Mouse (Mus musculus): ENCODE data around the gene Cacna2d2.
A peak's percentile ranks its signal among the peaks of the same experiment; 100 is the strongest.

The Cacna2d2 gene

DNA sequence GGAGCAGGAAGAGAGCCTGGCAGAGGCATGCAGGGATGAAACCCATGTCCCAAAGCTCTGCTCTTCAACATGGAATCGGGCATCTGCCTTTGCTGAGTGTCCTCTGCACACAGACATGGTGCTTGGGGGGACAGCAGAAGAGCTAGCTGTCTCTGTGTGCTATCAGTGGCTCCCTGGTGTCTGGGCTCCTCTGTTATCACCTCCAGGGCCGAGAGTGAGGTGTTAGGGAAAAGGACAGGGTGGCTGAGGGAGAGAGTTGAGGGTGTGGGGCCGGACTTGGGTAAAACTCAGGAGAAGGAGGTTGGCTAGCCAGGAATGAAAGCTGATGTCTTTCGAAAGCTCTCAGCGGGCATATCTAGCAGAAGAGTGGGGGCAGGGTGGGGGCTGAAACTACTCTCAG lies 63.5 kb downstream of the Cacna2d2 start:
- no peak for DNase-seq (ENCODE audit: low spot score)

DNA sequence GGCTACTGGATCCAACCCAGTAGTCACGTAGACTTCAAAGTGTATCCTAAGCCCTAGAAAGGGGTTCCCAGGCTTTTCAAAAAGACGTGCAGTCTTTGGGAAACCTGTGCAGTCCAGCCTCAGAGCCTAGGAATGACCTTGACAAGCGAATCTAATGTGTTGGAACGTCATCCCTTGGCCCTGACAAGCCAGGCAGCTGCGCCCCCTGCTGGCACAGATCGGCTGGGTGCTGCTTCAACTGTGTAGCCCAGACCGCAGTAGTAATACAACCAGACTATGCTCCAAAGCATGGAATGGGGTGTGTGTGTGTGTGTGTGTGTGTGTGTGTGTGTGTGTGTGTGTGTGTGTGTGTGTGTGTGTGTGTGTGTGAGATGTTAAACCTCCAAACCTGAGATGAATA lies 64.1 kb downstream of the Cacna2d2 start:
- DNase-seq (ENCODE audit: low spot score) = peak; percentile 52

DNA sequence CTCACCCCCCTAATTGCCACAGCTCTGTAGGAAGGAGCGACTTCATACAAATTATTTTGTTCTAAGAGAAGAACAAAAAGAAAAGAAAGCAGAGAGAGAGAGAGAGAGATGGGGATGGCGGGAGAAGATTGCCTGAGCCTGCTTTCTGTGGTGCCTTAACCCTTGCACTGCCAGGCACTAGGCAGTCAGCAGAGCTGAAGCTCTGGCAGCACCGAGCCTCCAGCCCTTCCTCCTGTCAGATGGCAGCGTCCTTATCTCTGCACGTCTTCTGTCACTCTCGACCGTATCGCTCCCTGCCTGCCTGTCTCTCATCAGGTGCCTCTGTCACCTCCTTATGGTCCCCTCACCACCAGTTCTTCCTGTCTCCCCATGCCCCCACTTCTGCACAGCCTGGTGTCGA lies 64.7 kb downstream of the Cacna2d2 start:
- no peak for DNase-seq (ENCODE audit: low spot score)

DNA sequence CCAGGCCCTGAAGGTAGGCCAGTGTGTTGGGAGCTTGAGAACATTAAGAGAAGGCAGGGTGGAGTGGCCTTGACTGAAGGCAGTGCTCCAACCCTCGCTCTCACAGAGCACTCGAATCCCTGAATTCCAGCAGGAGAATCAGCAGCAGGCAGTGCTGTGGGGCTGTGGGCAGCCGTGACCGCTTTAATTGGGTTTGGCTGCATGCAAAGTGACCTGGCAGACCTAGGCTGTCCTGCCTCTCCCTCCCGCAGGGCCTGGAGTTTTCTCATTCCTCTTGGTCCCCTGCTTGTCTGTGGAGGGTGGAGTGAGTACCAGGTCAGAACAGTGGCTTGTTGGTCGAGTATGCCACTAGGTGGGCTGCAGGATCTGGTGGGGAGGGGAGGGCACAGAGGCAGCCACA lies 66.2 kb downstream of the Cacna2d2 start:
- DNase-seq (ENCODE audit: low spot score) = no peak

DNA sequence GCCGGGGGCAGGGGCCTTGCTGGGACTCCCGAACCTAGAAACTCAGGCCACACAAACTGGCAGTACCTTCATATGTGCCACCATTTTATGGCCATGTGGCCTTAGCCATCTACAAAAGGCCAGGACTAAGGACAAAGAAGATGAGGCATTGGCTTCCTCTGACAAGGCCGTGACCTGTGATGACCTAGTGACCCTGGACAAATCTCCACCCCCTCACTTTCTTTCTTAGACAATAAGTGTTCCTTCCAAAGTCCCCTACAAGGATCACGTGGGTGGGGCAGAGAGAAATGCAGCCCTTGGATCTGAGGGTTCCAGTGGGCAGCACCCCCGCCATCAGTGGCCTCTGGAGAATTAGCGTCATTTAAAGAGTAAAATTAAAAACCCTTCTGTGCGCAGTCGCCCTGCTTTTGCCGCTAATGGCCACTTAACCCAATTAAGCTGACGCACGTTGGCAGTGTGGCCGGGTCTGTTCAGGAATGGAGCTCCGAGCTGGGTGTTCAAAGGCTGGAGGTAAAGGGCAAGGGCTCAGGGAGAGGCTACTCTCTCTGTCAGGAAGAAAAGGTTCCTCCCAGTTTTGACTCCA lies 69.9 kb downstream of the Cacna2d2 start:
- no peak for DNase-seq (ENCODE audit: low spot score)

DNA sequence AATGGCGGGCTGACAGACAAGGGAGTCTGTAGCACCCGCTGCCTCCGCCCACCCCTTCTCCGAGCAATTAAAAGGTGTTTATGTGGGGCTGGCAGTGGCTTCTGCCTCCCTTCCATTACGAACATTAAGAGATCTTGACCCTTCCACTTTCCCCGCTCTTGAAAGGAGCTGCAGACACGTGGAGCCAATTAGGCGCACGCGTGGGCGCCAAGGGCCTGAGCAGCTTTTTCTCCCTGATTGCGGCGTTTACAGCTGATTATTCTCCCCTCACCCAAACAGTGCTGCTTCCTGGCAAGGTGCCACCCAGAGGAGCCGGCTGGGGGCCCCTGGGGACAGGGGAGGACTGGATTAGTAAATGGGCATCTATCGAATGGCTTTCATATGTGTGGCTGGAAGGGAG lies 71.0 kb downstream of the Cacna2d2 start:
- no peak for DNase-seq (ENCODE audit: low spot score)

DNA sequence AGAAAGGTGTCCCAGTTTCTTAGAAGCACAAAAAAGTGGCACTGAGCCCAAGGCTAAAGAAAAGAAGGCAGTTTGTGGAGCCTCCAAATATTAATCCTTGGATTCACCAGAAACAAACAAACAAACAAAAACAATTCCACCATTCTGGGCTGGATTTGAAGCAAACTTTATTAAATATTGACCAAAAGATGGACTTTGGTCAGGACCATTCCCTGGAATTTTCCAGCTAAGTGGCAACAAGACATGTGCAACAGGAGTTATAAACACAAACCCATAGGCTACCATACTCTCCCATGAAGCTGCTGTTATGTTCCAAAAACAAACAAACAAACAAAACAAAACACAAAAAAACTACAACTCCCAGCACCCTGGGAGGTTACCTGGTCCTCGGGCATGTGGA lies 74.6 kb downstream of the Cacna2d2 start:
- DNase-seq (ENCODE audit: low spot score) = no peak

DNA sequence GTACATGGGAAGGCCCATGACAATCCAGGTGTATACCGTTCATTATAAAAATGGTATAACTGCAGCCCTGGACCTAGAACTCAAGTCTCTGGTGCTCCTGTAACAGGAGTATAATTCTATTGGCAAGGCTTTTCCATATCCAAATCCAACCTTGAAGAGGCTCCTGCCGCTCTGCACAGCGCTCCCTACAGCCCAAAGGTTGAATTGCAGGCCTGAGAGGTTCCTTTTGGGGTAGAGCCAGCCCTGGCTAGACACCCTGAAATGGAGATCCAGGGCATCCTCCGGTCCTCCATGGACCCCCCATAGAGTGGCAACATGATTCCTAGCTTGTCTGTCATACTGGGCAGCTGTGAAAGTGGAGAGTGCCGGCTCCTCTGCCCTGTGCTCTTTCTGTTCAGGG lies 79.6 kb downstream of the Cacna2d2 start:
- DNase-seq (ENCODE audit: low spot score) = no peak

DNA sequence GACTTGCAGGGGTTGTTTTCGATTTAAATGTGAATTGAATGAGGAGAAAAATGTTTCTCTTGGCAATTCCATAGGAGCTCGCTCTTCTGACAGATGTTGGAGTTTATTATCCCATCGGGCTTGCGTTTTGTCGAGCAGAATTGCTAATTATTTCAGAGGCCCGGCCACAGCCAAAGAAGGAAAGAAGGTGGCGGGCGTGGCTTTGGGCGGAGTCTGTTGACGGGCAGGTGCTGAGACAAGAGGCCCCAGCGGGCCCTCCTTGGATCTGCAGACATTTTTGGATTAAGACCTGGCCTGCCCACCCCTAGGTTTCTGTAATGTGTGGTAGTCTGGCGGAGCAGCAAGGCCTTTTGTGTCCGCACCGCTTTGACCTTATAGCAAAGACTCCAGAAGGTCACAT lies 80.2 kb downstream of the Cacna2d2 start:
- DNase-seq (ENCODE audit: low spot score) = no peak

DNA sequence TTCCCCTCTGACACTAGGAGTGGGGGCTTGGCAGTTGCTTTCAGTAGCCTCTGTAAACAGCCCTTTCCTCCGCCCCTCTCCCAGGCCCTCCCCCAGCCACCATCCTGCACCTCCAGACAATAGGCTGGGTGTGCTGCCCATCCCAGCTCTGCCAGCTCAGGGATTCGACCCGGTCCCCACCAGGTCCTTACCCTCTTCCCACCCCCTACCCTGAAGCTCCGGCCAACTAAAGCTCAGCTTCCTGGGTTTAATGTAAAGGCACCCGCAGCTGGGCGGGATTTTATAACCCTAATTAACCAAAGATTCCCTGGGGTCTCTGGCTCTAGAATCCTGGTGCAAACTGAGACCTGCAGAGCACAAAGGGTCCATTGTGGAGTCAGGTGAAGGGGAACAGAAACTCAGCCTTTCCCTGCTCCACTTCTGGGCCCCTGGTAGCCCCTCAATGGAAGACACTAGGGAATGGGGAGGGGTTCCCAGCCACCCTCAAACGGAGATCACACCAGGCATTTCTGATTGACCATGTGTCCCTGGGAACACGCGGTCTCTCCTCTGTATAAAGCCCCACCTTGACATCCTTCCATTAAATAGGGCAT lies 81.2 kb downstream of the Cacna2d2 start:
- no peak for DNase-seq (ENCODE audit: low spot score)

DNA sequence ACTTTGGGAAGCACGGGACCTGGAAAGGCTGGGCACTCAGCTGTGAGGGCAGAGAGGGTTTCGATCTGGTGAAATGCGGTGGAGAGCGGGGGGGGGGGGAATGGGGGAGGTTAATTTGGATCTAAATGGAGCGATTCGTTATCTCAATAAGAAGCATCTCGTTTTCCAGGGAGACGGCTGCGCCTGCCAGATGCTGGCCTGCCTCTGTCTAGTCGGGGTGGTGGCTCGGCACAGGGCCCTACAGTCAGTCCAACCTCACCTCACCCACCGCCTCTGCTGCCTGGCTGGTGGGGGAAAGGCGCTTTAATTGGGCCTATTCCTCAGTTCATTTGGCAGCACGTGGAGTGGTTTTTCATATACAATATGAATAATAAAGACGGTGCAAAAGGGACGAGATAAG lies 81.9 kb downstream of the Cacna2d2 start:
- DNase-seq (ENCODE audit: low spot score) = no peak

DNA sequence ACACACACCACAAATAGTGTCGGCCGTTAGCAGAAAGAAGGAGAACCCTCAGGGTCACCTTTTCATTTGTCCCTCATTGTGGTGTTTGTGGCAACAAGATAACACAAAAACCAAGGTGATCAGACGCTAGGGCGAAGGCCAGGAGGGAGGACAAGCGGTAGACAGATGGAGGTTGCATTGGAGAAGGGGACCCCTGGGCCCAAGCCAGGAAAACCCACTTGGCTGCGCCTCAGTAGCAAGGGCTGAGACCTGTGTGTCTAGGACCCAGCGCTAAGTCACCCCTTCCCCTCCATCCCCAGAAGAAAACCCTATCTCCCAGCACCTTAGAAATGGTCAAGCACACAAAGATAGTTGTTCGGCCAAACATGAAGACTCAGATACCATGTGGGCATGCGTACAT lies 82.6 kb downstream of the Cacna2d2 start:
- no peak for DNase-seq (ENCODE audit: low spot score)

DNA sequence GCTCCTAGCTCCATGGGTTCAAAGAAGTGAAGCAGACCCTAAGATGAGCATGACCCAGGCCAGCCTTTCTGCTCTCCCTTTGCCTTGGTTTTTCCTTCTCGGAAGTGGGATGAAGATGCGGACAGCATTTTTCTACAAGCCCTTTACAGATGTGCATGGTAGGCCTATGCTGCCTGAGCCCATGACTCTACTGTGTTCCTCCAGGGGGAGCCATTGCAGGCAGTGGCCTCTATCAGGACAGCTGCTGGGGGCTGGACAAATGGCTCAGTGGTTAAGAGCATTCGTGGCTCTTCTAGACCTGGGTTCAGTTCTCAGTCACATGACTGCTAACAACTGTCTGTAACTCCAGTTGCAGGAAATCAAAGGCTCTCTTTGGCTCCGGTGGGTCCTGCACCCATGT lies 83.4 kb downstream of the Cacna2d2 start:
- DNase-seq (ENCODE audit: low spot score) = no peak

DNA sequence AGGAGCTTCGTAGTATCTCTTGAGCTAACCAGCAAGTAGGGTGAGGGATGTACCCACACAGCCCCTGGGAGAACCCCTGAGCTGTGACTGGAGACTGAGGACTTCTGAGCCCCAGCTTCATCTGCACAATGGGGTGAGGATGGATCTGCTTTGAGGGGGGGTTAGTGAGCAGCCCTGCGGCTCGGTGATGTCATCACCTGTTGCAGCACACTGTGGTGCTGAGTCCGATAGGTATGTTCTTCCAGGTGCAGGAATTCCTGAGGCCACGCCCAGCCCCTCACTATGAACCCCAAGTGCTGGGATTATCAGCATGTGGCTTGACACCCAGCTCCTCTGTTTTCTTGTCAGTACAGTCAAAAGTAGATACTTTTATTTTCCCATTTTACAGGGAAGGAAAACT lies 84.3 kb downstream of the Cacna2d2 start:
- no peak for DNase-seq (ENCODE audit: low spot score)

DNA sequence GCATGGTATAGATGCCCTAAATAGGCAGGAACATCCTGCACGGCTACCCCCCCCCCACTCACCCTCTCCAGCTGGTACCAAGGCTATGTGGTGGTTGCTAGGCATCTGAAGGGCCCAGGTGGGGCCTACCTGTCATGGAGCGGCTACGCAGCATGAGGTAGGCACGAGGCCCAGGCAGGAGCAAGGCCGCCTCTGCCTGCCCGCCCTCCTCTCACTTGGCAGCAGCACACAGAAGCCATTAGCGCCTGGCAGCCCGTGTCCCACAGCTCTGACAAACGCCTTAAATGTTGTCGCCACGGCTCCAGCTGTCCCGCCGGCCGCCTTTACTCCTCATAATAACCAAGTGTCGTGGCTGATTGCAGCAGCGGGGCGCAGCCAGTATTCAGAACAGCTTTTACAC lies 84.9 kb downstream of the Cacna2d2 start:
- no peak for DNase-seq (ENCODE audit: low spot score)

DNA sequence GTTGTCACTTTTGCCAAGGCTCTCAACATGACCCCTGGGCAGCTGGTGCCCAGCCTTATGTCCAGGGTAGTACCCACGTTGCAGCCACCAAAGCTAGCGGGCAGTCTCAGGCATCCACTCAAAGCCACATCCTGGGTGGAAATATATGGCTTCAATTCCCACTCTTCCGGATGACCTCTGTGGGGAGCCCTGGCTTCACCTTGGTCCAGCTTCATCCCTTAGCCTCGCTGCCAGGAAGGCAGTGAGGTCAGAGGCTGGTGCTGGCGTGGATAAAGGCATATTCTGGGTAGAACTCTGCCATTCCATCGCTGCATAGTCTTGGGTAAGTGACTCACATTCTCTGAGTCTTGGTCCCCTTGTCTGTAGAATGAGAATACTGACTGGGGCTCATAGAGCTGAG lies 85.4 kb downstream of the Cacna2d2 start:
- DNase-seq (ENCODE audit: low spot score) = no peak

DNA sequence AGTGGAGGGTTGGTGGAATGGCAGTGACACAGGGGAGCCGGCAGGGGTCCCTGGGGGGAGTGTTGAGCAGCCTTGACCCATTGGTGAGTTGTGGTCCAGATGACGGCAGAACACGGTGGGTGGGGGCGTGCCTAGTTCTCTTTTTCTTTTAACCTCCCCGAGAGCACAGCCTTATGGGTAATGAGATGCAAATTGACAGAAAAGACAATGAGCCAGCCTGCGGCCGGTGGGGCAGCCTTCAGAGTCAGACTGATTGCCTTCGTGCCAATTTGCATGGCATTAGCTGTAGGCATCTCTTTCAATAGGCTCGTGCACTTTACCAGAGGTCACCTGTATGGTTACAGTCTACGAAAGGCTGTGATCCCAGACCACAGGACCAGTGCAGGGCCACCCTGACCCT lies 86.7 kb downstream of the Cacna2d2 start:
- DNase-seq (ENCODE audit: low spot score) = no peak

DNA sequence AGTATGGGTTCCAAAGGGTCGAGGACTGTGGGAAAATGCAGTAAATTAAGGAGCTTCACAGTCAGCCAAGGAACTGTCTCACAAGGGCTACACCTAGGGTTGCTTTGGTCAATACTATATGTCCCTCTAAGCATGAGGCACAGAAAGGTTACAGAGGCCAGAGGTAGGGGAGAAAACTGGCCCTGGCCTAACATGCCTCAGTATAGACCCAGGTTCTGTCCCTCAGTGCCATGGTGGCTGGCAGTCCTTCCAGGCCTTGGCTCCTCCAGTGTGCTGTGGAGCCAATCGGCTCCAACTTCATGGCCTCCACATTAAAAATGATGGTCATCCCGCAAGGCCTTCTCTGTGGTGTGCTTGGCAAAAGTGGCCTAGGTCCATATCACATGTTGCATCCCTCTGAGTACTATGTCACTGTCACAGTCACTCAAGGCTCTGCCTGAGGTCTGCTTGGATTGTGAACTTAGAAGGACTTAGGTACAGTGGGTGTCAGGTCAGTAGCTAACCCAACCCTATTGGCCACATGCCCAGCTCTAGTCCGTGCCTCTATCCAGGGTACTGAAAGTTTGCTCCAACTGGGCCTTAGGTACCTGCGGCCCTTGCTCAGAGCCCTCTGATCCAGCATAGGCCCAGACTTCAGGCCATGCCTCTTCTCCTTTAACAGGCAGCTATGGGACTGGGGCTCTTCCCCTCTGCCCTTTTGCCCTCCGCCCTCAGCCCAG lies 87.3 kb downstream of the Cacna2d2 start:
- DNase-seq (ENCODE audit: low spot score) = no peak

DNA sequence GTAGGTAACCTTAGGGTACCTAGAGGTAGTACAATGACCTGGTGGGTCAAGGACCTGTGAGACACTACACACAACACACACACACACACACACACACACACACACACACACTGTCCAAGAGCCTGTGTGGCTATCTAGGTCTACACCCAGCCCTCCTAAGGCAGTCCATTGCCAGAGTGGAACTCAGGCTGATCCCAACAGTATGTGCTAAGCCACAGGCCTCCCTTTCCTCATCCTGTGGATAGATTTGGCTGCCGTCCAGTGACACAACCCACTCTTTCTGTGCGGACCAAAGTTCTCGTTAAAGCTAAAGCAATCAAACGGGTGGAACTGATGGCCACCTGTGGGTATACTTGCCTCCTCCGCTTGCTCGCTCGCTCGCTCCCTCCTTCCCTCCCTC lies 90.7 kb downstream of the Cacna2d2 start:
- DNase-seq (ENCODE audit: low spot score) = no peak

DNA sequence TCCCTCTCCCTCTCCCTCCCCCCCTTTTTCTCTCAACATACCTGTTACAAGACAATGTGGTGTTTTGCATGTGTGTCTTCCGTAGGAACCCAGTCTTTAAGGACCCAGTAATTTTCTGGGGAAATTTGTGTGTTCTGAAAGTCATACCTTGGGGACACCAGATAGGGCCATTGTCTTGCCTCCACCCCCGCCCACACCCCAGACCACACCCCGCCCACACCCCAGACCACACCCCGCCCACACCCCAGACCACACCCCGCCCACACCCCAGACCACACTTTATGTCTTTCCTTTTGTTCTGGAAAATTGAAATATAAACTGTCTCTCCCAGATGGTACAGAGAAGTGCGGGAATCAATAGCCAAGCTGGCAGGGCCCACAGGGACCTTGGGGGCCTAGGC lies 91.2 kb downstream of the Cacna2d2 start:
- no peak for DNase-seq (ENCODE audit: low spot score)

DNA sequence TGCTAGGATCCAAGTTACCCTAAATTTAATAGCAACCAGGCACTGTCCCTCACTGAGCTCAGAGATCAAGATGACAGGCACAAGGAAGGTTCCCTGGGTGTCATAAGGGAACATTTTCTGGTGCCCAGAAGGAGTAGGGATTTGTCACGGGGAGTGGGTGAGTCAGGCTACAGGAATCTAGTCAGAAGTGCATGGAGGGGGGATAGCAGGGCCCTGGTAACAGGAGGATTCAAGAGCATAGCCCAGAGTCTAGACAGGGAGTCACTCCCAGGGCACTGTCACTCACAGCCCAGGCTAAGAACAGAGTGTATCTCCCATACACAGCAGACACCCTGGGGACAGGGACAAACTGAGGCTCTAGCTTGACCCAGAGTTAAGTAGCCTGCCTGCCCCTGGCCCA lies 94.1 kb downstream of the Cacna2d2 start:
- DNase-seq (ENCODE audit: low spot score) = no peak

DNA sequence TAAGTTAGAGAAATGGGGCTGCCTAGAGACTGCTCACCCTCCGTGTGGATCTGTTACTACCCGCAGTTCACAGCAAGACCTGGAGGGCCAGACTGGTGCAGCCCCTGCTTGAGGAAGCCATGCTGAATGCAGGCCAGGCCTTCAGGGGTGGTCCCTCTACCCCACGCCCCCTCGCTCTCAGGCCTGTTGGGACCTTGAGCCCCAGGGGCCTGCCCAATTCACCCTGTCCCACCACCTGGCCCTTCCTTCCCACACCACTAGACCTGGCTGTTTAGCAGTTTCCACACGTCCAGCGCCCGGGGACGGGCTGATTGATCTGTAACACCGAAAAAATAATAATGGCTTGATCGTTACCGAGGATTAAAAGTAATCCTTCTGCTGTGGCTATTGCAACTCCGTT lies 94.8 kb downstream of the Cacna2d2 start:
- no peak for DNase-seq (ENCODE audit: low spot score)

DNA sequence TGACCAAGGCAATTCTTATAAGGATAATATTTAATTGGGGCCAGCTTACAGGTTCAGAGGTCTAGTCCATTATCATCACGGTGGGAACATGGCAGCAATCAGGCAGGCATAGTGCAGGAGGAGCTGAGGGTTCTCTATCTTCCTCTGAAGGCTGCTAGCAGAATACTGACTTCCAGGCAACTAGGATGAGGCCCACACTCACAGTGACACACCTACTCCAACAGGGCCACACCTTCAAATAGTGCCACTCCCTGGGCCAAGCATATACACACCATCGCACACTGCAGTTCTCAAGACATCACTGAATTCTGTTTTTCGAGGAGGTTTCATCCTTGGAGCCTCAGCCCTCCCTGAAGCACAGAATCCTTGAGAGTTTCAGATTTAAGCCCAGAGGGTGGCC lies 96.9 kb downstream of the Cacna2d2 start:
- no peak for DNase-seq (ENCODE audit: low spot score)

DNA sequence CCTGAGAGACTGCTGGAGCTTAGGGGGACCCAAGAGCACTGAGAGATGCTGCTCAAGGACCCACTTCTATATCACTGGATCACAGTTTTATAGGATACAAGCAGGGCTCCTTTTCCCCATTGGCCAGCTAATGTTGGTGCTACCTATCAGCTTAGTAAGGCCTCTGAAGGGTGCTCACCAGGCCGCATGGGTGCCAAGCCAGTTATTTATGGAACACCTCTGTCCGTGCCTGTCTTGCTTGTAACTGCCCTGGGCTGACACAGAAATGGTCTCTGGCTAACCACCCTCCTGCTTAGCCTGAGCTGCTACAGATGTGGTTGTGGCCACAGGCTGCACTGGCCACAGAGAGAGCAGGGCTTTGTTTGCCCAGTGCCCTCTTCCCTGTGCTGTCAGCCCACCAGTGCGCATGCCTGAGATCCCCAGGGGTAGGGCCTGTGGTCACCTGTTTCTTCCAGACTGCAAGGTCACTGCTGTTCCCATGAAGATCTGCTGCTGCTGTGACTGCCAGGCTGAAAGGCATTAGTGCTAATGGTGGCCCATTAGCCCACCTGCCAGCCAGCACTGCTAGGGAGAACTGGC lies 101.4 kb downstream of the Cacna2d2 start:
- DNase-seq (ENCODE audit: low spot score) = no peak

Measured in T-cell, adult 2 months (primary cell).